12 mouse cellular contexts compared by ENCODE assay signal in the genomic region with DNA sequence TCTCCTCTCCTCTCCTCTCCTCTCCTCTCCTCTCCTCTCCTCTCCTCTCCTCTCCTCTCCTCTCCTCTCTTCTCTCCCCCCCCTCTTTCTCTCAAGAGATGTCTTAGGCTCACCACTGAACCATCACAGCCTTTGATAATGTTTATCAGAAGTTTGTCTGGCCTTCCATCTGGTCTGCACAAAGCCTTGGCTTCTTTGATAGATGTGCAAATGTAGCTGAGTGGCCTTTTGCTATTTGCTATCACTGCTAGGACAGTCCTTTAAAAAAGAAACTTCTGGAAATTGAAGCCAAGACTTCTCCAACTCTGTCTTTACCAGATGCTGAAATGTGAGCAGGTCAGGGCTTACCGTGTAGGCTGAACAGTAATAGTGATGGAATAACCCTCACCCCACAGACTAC.
DNase-seq lines count a peak whose midpoint lies in the region; ATAC-seq and TF ChIP-seq lines count a peak whose summit lies in the region.
"Had no signal": no experiment of that assay in that cellular context is flagged by ENCODE, and none has a peak within 500 bp of the region (broad histone marks: within the 10 kb centered on the region; RNA-seq: fewer than 3 reads in every experiment).

No protein-coding gene starts in this region.

- H3K27me3 ChIP-seq in lung, embryonic 14.5 days (ENCODE audit: insufficient read depth, low read length): no peaks in the 10 kb centered on the region
- H3K27me3 ChIP-seq in forebrain, embryonic 13.5 days: no peaks in the 10 kb centered on the region
- H3K27me3 ChIP-seq in liver, embryonic 12.5 days (replicated peaks): no peaks in the 10 kb centered on the region
- H3K27me3 ChIP-seq in neural tube, embryonic 12.5 days (replicated peaks): no peaks in the 10 kb centered on the region

- no peak overlapping the region; the same call in 1 of the 2 replicates for H3K9ac ChIP-seq in lung, embryonic 14.5 days
- no peak overlapping the region for H3K9ac ChIP-seq in forebrain, embryonic 13.5 days
- peak overlapping the region; percentile 89 for H3K9ac ChIP-seq in liver, embryonic 12.5 days
- H3K9ac ChIP-seq in neural tube, embryonic 12.5 days: no peak overlapping the region

- H3K4me3 ChIP-seq in lung, embryonic 14.5 days (ENCODE audit: low read depth, low read length): no peak overlapping the region
- H3K4me3 ChIP-seq in forebrain, embryonic 13.5 days: peak overlapping the region; percentile 58; the same call in 1 of the 2 replicates
- peak overlapping the region; percentile 77 for H3K4me3 ChIP-seq in liver, embryonic 12.5 days
- H3K4me3 ChIP-seq in neural tube, embryonic 12.5 days: no peak overlapping the region

- H3K4me1 ChIP-seq in lung, embryonic 14.5 days (ENCODE audit: insufficient read depth): peaks cover 7% of the 10 kb centered on the region; the same call in 1 of the 2 replicates
- peaks cover 45% of the 10 kb centered on the region for H3K4me1 ChIP-seq in forebrain, embryonic 13.5 days
- peaks cover 65% of the 10 kb centered on the region for H3K4me1 ChIP-seq in liver, embryonic 12.5 days
- peaks cover 28% of the 10 kb centered on the region for H3K4me1 ChIP-seq in neural tube, embryonic 12.5 days

- no peak overlapping the region for H3K27ac ChIP-seq in lung, embryonic 14.5 days (ENCODE audit: low read depth)
- H3K27ac ChIP-seq in forebrain, embryonic 13.5 days: no peak overlapping the region
- H3K27ac ChIP-seq in liver, embryonic 12.5 days: peak overlapping the region; percentile 96
- no peak overlapping the region for H3K27ac ChIP-seq in neural tube, embryonic 12.5 days

- no peaks in the 10 kb centered on the region for H3K36me3 ChIP-seq in lung, embryonic 14.5 days (ENCODE audit: insufficient read depth)
- H3K36me3 ChIP-seq in forebrain, embryonic 13.5 days (ENCODE audit: poor library complexity, severe bottlenecking): no peaks in the 10 kb centered on the region
- peaks cover 9% of the 10 kb centered on the region for H3K36me3 ChIP-seq in liver, embryonic 12.5 days
- no peaks in the 10 kb centered on the region for H3K36me3 ChIP-seq in neural tube, embryonic 12.5 days

- DNase-seq in lung, embryonic 14.5 days: no peak
- DNase-seq in lung, adult 18-20 months: no peak
- DNase-seq in kidney, adult 9 months: no peak
- DNase-seq in gastrocnemius, postnatal 14 days: no peak
- DNase-seq: kidney, postnatal 14 days; lung, postnatal 36 days; right cerebral cortex, adult 18-20 months; thymus, postnatal 36 days had no signal

- H3K9me3 ChIP-seq in lung, embryonic 14.5 days (ENCODE audit: low read depth, low read length): no peaks in the 10 kb centered on the region
- no peaks in the 10 kb centered on the region for H3K9me3 ChIP-seq in forebrain, embryonic 13.5 days (replicated peaks)
- no peaks in the 10 kb centered on the region for H3K9me3 ChIP-seq in liver, embryonic 12.5 days (replicated peaks)
- no peaks in the 10 kb centered on the region for H3K9me3 ChIP-seq in neural tube, embryonic 12.5 days

- WGBS in lung, embryonic 14.5 days: 22% methylated on average over 1 of the region's 1 CpGs
- 48% methylated on average over 1 of the region's 1 CpGs for WGBS in forebrain, embryonic 13.5 days
- WGBS in liver, embryonic 12.5 days (ENCODE audit: insufficient replicate concordance): 5% methylated on average over 1 of the region's 1 CpGs
- 80% methylated on average over 1 of the region's 1 CpGs for whole genome bisulfite sequencing in neural tube, embryonic 12.5 days

- no peak for TF ChIP-seq CTCF in lung, embryonic 14.5 days (IDR thresholded peaks at IDR 0.05; ENCODE audit: low read depth)

- H3K4me2 ChIP-seq in lung, embryonic 14.5 days: peak overlapping the region; percentile 69
- peak overlapping the region; percentile 76 for H3K4me2 ChIP-seq in forebrain, embryonic 13.5 days
- peak overlapping the region; percentile 78 for H3K4me2 ChIP-seq in liver, embryonic 12.5 days
- H3K4me2 ChIP-seq in neural tube, embryonic 12.5 days (replicated peaks): peak overlapping the region; percentile 69

- no peak for ATAC-seq in lung, embryonic 14.5 days (ENCODE audit: insufficient read depth)
- ATAC-seq in forebrain, embryonic 13.5 days: no peak
- ATAC-seq in liver, embryonic 12.5 days: peak; percentile 76
- ATAC-seq in neural tube, embryonic 12.5 days (ENCODE audit: low FRiP score, low read depth): no peak
- ATAC-seq in cerebellum, adult (ENCODE audit: insufficient number of reproducible peaks, low FRiP score, low TSS enrichment): no peak

- intact Hi-C loops in gastrocnemius, postnatal 14 days (cut with DNase I; ENCODE audit: low total_unique reads): loop anchor here (10.0 kb wide), 1 partner anchor 73 kb away; no protein-coding TSS in a partner anchor

Comparison
In these comparisons a context has a peak if more than half of its experiments do, and no peak if none do; other contexts are left out.
1. H3K4me3 ChIP-seq: peak in forebrain, embryonic 13.5 days (single experiment) and liver, embryonic 12.5 days (single experiment); none in lung, embryonic 14.5 days (single experiment) and neural tube, embryonic 12.5 days (single experiment).
2. Peak in every context shown above with its lines, with median percentiles within 50 percentile points of each other: H3K4me2 ChIP-seq.